Comparison of ENCODE assay signal across 11 mouse cellular contexts in the genomic region with DNA sequence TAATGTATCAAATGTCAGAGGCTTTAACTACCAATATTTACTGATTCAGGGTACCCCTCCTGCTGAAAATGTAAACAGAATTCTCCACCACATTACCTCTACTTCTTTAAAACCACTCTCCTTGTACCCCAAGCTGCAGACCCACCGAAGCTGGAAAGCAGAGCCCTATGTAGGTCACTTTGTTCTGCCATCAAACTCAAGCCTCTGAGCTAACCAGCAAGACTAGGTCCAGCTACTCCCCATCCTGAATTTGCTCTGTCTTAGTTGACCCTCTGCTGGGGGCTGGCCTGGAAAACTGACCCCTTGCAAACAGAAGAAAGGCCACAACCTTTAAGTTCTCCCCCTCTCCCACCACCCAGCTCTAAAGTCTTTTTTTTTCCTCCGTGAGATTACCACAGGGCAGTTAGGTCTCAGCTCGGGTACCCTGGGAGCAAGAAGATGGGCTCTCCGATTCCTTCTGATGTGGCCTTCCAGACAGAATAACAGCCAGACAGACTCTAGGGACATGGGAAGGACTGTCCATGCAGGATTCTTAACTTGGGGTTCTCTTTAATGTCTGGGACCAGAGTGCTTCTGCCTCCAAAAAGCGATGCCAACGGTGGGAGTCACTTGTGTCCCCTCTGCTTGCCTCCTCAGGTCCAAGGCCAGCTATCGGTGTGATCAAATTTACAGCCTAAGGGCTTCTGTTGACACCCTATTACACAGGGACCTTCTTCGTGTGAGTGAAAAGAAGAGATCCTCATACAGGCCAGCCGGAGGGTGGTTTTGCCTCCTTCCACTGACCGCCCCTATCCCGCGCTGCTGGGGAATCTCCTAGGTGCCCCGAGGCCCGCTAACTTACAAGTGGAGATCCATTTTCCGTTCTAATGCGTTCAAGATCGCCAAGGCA. TPM values are rescaled to one million over a fixed set of nuclear protein-coding genes. Genes with fewer than 3 reads are reported as not detected.
DNase-seq lines count a peak whose midpoint lies in the region; ATAC-seq and TF ChIP-seq lines count a peak whose summit lies in the region.
"Had no signal": no experiment of that assay in that cellular context is flagged by ENCODE, and none has a peak within 500 bp of the region (broad histone marks: within the 10 kb centered on the region; RNA-seq: fewer than 3 reads in every experiment).

No protein-coding gene starts in this region.

- no peak for TF ChIP-seq CTCF in lung, embryonic 14.5 days (IDR thresholded peaks at IDR 0.05; ENCODE audit: low read depth)

- H3K27ac ChIP-seq in lung, embryonic 14.5 days (ENCODE audit: low read depth), result no peak overlapping the region; the same call in 1 of the 2 replicates
- H3K27ac ChIP-seq in heart, embryonic 14.5 days (replicated peaks in 1 of 2; ENCODE audit: control insufficient read depth in 1 of 2, insufficient read depth in 1 of 2, low read depth in 2 of 2, low read length in 2 of 2), result peak overlapping the region; percentile 98 to 99
- H3K27ac ChIP-seq in limb, embryonic 13.5 days, result peak overlapping the region; percentile 97
- peak overlapping the region; percentile 38 for H3K27ac ChIP-seq in stomach, embryonic 15.5 days
- H3K27ac ChIP-seq: gastrocnemius, adult 2 months had no signal

- H3K4me1 ChIP-seq in lung, embryonic 14.5 days (ENCODE audit: insufficient read depth), result no peaks in the 10 kb centered on the region
- peaks cover 4 to 14% of the 10 kb centered on the region in 2 experiments for H3K4me1 ChIP-seq in heart, embryonic 14.5 days (ENCODE audit: control insufficient read depth in 2 of 2, insufficient read depth in 2 of 2, low read length in 2 of 2)
- peaks cover 8% of the 10 kb centered on the region for H3K4me1 ChIP-seq in limb, embryonic 13.5 days
- H3K4me1 ChIP-seq in stomach, embryonic 15.5 days, result 0 out of 2 replicates have a peak, but pooled peaks cover 7% of the 10 kb centered on the region

- peak; percentile 4 for DNase-seq in lung, embryonic 14.5 days
- no peak for DNase-seq in lung, postnatal 10 days
- DNase-seq in thymus, postnatal 25 days, result no peak
- DNase-seq in layer of hippocampus, postnatal 14 days (ENCODE audit: low spot score in 2 of 2), result no peak
- DNase-seq: gastrocnemius, adult 2 months; kidney, adult 18-20 months; right cerebral cortex, postnatal 4 days had no signal

- no peaks in the 10 kb centered on the region for H3K36me3 ChIP-seq in lung, embryonic 14.5 days (ENCODE audit: insufficient read depth)
- peaks cover 16% of the 10 kb centered on the region for H3K36me3 ChIP-seq in heart, embryonic 14.5 days (ENCODE audit: control insufficient read depth, insufficient read depth, low read length)
- H3K36me3 ChIP-seq in limb, embryonic 13.5 days, result no peaks in the 10 kb centered on the region
- H3K36me3 ChIP-seq in stomach, embryonic 15.5 days, result no peaks in the 10 kb centered on the region

- peak overlapping the region; percentile 45; the same call in 1 of the 2 replicates for H3K4me3 ChIP-seq in lung, embryonic 14.5 days (ENCODE audit: low read depth, low read length)
- H3K4me3 ChIP-seq in heart, embryonic 14.5 days (ENCODE audit: control insufficient read depth in 1 of 2, insufficient read depth in 1 of 2, low read depth in 1 of 2, low read length in 2 of 2), result peak overlapping the region; percentile 83 to 90
- peak overlapping the region; percentile 81 for H3K4me3 ChIP-seq in limb, embryonic 13.5 days
- peak overlapping the region; percentile 55 for H3K4me3 ChIP-seq in stomach, embryonic 15.5 days (replicated peaks)

- H3K9ac ChIP-seq in lung, embryonic 14.5 days, result no peak overlapping the region; the same call in 1 of the 2 replicates
- H3K9ac ChIP-seq in heart, embryonic 14.5 days (ENCODE audit: low read length), result peak overlapping the region; percentile 100
- H3K9ac ChIP-seq in limb, embryonic 13.5 days, result peak overlapping the region; percentile 99
- H3K9ac ChIP-seq in stomach, embryonic 15.5 days, result peak overlapping the region; percentile 6; the same call in 1 of the 2 replicates

- 5% methylated on average over 17 of the region's 17 CpGs for WGBS in lung, embryonic 14.5 days
- 3% methylated on average over 17 of the region's 17 CpGs for WGBS in heart, embryonic 14.5 days
- 5% methylated on average over 17 of the region's 17 CpGs for WGBS in limb, embryonic 13.5 days
- WGBS in stomach, embryonic 15.5 days, result 19% methylated on average over 17 of the region's 17 CpGs

- peak overlapping the region; percentile 20; the same call in 1 of the 2 replicates for H3K4me2 ChIP-seq in lung, embryonic 14.5 days
- H3K4me2 ChIP-seq in heart, embryonic 14.5 days (ENCODE audit: low read length), result peak overlapping the region; percentile 80
- H3K4me2 ChIP-seq in limb, embryonic 13.5 days (replicated peaks), result peak overlapping the region; percentile 75
- H3K4me2 ChIP-seq in stomach, embryonic 15.5 days, result peak overlapping the region; percentile 52; the same call in 1 of the 2 replicates

- no peaks in the 10 kb centered on the region for H3K9me3 ChIP-seq in lung, embryonic 14.5 days (ENCODE audit: low read depth, low read length)
- H3K9me3 ChIP-seq in heart, embryonic 14.5 days (ENCODE audit: control insufficient read depth, low read length), result no peaks in the 10 kb centered on the region
- no peaks in the 10 kb centered on the region for H3K9me3 ChIP-seq in limb, embryonic 13.5 days
- no peaks in the 10 kb centered on the region for H3K9me3 ChIP-seq in stomach, embryonic 15.5 days

- H3K27me3 ChIP-seq in lung, embryonic 14.5 days (ENCODE audit: insufficient read depth, low read length), result peaks cover 100% of the 10 kb centered on the region
- no peaks in the 10 kb centered on the region for H3K27me3 ChIP-seq in heart, embryonic 14.5 days (ENCODE audit: control insufficient read depth, insufficient read depth, low read length)
- peaks cover 32% of the 10 kb centered on the region for H3K27me3 ChIP-seq in limb, embryonic 13.5 days
- peaks cover 41% of the 10 kb centered on the region for H3K27me3 ChIP-seq in stomach, embryonic 15.5 days (replicated peaks)

- no peak for ATAC-seq in lung, embryonic 14.5 days (ENCODE audit: insufficient read depth)
- no peak for ATAC-seq in heart, embryonic 14.5 days (ENCODE audit: insufficient number of reproducible peaks, insufficient read depth, low FRiP score, low read depth)
- ATAC-seq in limb, embryonic 13.5 days (ENCODE audit: low FRiP score, low read depth), result no peak
- ATAC-seq in stomach, embryonic 15.5 days (ENCODE audit: insufficient read depth, low FRiP score, low read depth), result no peak

RNA-seq across cellular contexts. Expression of gene Hand2, which starts 1.4 kb away (rescaled TPM):
- 0.16 and 0.24 TPM in 2 replicates for polyA plus RNA-seq in lung, embryonic 14.5 days (2014; fragmentation: Nextera tagmentation; extraction: Ambion mirVana)
- 16.3 and 17.4 TPM in 2 replicates for polyA plus RNA-seq in heart, embryonic 14.5 days (2014; fragmentation: Nextera tagmentation; extraction: Ambion mirVana)
- polyA plus RNA-seq in limb, embryonic 13.5 days (2015; fragmentation: Nextera tagmentation; extraction: Ambion mirVana), result 10.8 and 11.4 TPM in 2 replicates
- 9.4 and 9.8 TPM in 2 replicates for polyA plus RNA-seq in stomach, embryonic 15.5 days (2015; fragmentation: Nextera tagmentation; extraction: Ambion mirVana)
- not detected for total RNA-seq in layer of hippocampus, postnatal 14 days (2021)
- total RNA-seq: layer of hippocampus, postnatal 25 days had no signal

Comparison
In these comparisons a context has a peak if more than half of its experiments do, and no peak if none do; other contexts are left out.
1. H3K4me2 ChIP-seq: peak in every context shown above with its lines; median percentile 80 in heart, embryonic 14.5 days; 75 in limb, embryonic 13.5 days; 52 in stomach, embryonic 15.5 days; 20 in lung, embryonic 14.5 days.